Mouse (Mus musculus): ENCODE measurements around the gene Kat14.

DNA sequence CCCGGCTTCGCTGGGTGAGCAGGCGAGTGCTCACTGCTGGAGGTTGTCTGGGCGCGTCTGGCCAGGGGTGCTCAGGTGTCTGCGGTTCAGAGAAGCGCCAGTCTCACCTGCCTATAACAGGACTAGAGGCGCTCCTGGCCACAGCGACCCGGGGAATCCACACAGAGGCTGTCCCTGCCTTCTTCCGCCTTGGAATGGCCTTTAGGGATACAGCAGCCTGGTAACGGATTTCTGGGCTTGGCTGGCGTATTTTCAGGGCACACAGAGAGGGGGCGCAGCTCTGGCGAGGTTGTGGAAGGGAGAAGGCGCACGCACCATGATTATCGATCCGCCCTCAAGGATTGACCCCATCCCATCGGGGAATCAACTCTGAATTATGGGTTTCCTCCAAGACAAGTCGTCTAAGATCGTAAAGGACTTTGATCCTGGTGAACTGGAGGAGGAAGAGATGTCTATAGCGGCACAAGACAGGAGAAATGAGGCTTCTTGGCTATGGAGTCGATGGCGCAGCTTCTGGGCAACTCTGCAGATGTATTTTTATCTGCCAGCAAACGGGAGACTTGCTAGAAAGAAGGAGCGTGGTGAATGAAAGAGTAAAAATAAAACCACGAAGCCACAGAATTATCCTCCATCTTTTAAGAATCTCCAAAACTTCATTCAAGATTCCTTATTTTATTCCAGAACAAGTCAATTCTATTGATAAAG is 35.5 kb upstream of the Kat14 start:
- TF ChIP-seq CTCF (IDR thresholded peaks at IDR 0.05; ENCODE audit: insufficient read depth, low read length) (no peak), POLR2A (IDR thresholded peaks at IDR 0.05; ENCODE audit: borderline replicate concordance, extremely low read depth, low read depth, low read length) (no peak)
